Mouse (Mus musculus): Measurements from ENCODE around the gene Asb12. TPM values are rescaled to one million over a fixed set of nuclear protein-coding genes. Genes with fewer than 3 reads are reported as not detected.
"Not testable (repeated sequence)": the region's sequence is repeated elsewhere in the genome, so short reads cannot be mapped to it uniquely, and the experiment has no call there.

Asb12 gene
- polyA plus RNA-seq (2014; fragmentation: Nextera tagmentation; extraction: Ambion mirVana), result 0.17 TPM in 1 of 2 replicates, not detected in the other

DNA sequence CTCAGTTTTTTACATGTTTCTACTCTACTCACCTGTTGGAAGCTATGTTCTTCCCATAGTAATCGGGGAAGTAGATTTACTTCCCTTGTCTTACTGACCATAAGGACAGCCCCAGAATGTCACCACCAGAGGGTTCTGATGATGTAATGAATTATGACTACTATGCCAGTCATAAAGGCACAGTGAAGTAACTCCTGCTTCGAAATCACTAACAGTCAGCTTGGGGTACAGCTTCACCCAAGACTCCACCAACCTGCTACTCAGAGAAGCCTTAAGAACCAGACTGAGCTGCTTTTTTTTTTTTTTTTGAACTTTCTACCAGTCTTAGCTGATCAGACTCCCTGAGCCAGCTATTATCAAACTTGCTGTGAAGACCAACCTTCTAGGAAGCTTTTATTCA lies at the start of gene Asb12, which contains the start of gene Pfn5:
Gene Asb12, minus strand, starts transcription at position 101 of the 400 bp plus-strand sequence.
Gene Pfn5, plus strand, starts transcription at position 218 of the 400 bp plus-strand sequence.
- no peak within 1 kb of the TSS for H3K4me2 ChIP-seq (ENCODE audit: low read length)
- DNase-seq (no peak), ATAC-seq (ENCODE audit: low FRiP score, low TSS enrichment) (no peak)
- H3K9ac ChIP-seq (replicated peaks; ENCODE audit: low read length), result no peak within 1 kb of the TSS
- H3K27ac ChIP-seq (replicated peaks; ENCODE audit: low read depth, low read length), result no peak within 1 kb of the TSS
- 80% methylated on average over 2 of the region's 2 CpGs for WGBS
- H3K4me3 ChIP-seq (replicated peaks; ENCODE audit: low read depth, low read length), result no peak within 1 kb of the TSS
- H3K27me3 ChIP-seq (ENCODE audit: control insufficient read depth, insufficient read depth, low read length), result no peaks in the 10 kb centered on the region
- no peaks in the 10 kb centered on the region for H3K9me3 ChIP-seq (ENCODE audit: control insufficient read depth, low read length)
- H3K36me3 ChIP-seq (ENCODE audit: control insufficient read depth, insufficient read depth, low read length), result no peaks in the 10 kb centered on the region
- no peaks in the 10 kb centered on the region for H3K4me1 ChIP-seq (ENCODE audit: control insufficient read depth, insufficient read depth, low read length)

DNA sequence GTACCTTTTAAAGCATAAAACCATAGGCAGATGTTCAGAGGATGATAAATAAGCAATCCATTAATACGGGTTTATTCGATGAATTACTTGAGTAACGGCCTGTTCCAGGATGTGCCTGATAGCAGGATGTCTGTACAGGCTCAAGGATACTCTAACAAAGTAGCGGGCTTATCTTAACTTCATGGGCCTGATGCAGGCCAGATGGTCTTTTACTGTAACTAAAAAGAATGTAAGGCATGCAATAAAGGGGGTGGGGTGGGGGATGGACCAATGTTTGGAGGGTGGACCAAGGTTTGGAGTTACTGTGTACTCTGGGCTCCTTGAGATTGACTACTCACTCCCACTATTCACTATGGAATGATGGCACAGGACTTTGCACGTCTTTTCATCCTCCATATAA lies 42.8 kb upstream of the Asb12 start:
- H3K36me3 ChIP-seq (ENCODE audit: control insufficient read depth, insufficient read depth, low read length), result no peaks in the 10 kb centered on the region
- no peak overlapping the region for H3K4me2 ChIP-seq (ENCODE audit: low read length)
- ATAC-seq (ENCODE audit: low FRiP score, low TSS enrichment) (no peak), DNase-seq (no peak)
- H3K4me1 ChIP-seq (ENCODE audit: control insufficient read depth, insufficient read depth, low read length), result no peaks in the 10 kb centered on the region
- no peaks in the 10 kb centered on the region for H3K27me3 ChIP-seq (ENCODE audit: control insufficient read depth, insufficient read depth, low read length)
- WGBS, result 88% methylated on average over 5 of the region's 5 CpGs
- H3K9ac ChIP-seq (replicated peaks; ENCODE audit: low read length), result no peak overlapping the region
- no peaks in the 10 kb centered on the region for H3K9me3 ChIP-seq (ENCODE audit: control insufficient read depth, low read length)
- no peak overlapping the region for H3K4me3 ChIP-seq (replicated peaks; ENCODE audit: low read depth, low read length)
- no peak overlapping the region for H3K27ac ChIP-seq (replicated peaks; ENCODE audit: low read depth, low read length)

DNA sequence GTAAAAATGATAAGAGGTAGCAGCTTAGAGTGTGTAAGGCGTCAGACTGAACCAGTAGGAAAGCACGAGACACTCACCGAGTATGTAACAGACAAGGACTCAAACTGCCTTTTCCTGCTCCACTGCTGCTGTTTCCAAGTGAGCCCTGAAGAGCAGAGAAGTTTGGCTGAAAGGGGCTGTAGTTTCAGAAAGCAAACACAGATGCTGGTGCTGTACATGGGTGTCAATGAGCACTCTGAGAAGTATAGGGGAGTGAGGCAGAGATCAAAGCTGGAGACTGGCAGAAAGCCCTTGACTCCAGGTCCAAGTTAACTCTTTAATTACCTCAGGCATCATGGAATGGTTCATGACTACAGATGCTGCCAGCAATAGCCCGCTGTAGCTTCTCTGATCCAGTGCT lies 3.5 kb downstream of the Asb12 start:
- Histone ChIP-seq H3K4me3 (replicated peaks; ENCODE audit: low read depth, low read length) (no peak overlapping the region), H3K27me3 (ENCODE audit: control insufficient read depth, insufficient read depth, low read length) (no peaks in the 10 kb centered on the region), H3K9ac (replicated peaks; ENCODE audit: low read length) (no peak overlapping the region), H3K9me3 (ENCODE audit: control insufficient read depth, low read length) (no peaks in the 10 kb centered on the region), H3K4me2 (ENCODE audit: low read length) (no peak overlapping the region), H3K4me1 (ENCODE audit: control insufficient read depth, insufficient read depth, low read length) (no peaks in the 10 kb centered on the region), H3K27ac (replicated peaks; ENCODE audit: low read depth, low read length) (no peak overlapping the region), H3K36me3 (ENCODE audit: control insufficient read depth, insufficient read depth, low read length) (no peaks in the 10 kb centered on the region)
- whole genome bisulfite sequencing, result 77% methylated on average over 4 of the region's 4 CpGs
- ATAC-seq (ENCODE audit: low FRiP score, low TSS enrichment) (no peak), DNase-seq (peak; percentile 0)

DNA sequence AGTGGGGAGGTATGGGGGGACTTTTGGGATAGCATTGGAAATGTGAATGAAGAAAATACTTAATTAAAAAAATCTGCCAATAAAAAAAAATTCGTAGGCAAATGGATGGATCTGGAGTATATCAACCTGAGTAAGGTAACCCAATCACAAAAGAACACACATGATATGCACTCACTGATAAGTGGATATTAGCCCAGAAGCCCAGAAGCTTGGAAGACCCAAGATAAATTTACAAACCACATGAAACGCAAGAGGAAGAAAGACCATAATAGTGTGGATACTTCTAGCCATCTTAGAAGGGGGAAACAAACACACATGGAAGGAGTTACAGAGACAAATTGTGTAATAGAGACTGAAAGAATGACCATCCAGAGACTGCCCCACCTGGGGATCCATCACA lies 22.3 kb downstream of the Asb12 start:
- not testable (repeated sequence) for ATAC-seq (ENCODE audit: low FRiP score, low TSS enrichment)

DNA sequence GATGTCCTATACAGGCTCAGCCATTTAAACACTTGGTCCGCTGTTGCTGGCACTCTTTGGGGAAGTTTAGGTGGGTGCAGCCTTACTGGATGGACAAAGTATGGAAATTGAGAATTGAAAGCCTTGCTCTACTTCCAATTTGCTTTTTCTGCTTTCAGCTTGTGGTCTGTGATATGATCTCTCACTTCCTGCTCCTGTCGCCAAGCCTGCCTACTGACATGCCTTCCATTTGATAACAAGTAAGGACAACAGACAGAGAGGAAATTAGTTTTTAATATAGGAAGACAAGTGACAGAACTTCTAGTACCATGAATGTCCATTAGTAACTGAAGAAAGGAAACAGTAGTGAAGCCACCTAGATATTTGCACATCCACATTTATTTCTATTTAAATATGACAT lies 32.6 kb downstream of the Asb12 start:
- ATAC-seq (ENCODE audit: low FRiP score, low TSS enrichment), result no peak
- H3K9ac ChIP-seq (replicated peaks; ENCODE audit: low read length), result no peak overlapping the region
- WGBS, result 92% methylated on average over 2 of the region's 2 CpGs
- H3K4me1 ChIP-seq (ENCODE audit: control insufficient read depth, insufficient read depth, low read length), result no peaks in the 10 kb centered on the region
- no peaks in the 10 kb centered on the region for H3K36me3 ChIP-seq (ENCODE audit: control insufficient read depth, insufficient read depth, low read length)
- no peak overlapping the region for H3K4me3 ChIP-seq (replicated peaks; ENCODE audit: low read depth, low read length)
- no peak overlapping the region for H3K27ac ChIP-seq (replicated peaks; ENCODE audit: low read depth, low read length)
- no peak overlapping the region for H3K4me2 ChIP-seq (ENCODE audit: low read length)
- no peaks in the 10 kb centered on the region for H3K9me3 ChIP-seq (ENCODE audit: control insufficient read depth, low read length)
- no peak for DNase-seq
- H3K27me3 ChIP-seq (ENCODE audit: control insufficient read depth, insufficient read depth, low read length), result no peaks in the 10 kb centered on the region

More for the DNA sequence above, 22.3 kb downstream of the Asb12 start:
- not testable (repeated sequence) for H3K27ac ChIP-seq (replicated peaks; ENCODE audit: low read depth, low read length); H3K36me3 ChIP-seq (ENCODE audit: control insufficient read depth, insufficient read depth, low read length); H3K27me3 ChIP-seq (ENCODE audit: control insufficient read depth, insufficient read depth, low read length); H3K9ac ChIP-seq (replicated peaks; ENCODE audit: low read length); H3K4me2 ChIP-seq (ENCODE audit: low read length); DNase-seq; H3K4me3 ChIP-seq (replicated peaks; ENCODE audit: low read depth, low read length); H3K4me1 ChIP-seq (ENCODE audit: control insufficient read depth, insufficient read depth, low read length); H3K9me3 ChIP-seq (ENCODE audit: control insufficient read depth, low read length)
- 93% methylated on average over 2 of the region's 2 CpGs for WGBS

DNA sequence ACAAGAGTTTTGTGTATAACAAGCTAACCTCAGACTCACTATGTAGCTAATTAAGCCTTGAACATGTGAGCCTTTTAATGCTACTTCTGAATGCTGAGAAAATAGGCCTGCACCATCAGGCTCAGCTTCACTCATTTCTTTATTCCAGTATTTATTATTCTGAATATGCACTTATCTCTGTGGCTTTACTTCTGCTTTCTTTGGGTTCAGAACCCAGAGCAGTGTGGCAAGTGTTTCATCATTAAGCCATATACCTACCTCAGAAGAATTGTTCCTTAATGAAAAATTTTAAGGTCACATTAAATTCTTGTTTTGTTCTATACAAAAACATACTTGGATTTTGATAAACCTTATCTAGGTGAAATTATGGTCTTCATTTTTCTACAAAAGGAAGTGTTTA lies 33.9 kb downstream of the Asb12 start:
- H3K4me3 ChIP-seq (replicated peaks; ENCODE audit: low read depth, low read length), result no peak overlapping the region
- H3K9ac ChIP-seq (replicated peaks; ENCODE audit: low read length), result no peak overlapping the region
- H3K9me3 ChIP-seq (ENCODE audit: control insufficient read depth, low read length), result no peaks in the 10 kb centered on the region
- H3K27me3 ChIP-seq (ENCODE audit: control insufficient read depth, insufficient read depth, low read length), result no peaks in the 10 kb centered on the region
- no peak for DNase-seq
- H3K27ac ChIP-seq (replicated peaks; ENCODE audit: low read depth, low read length), result no peak overlapping the region
- H3K36me3 ChIP-seq (ENCODE audit: control insufficient read depth, insufficient read depth, low read length), result no peaks in the 10 kb centered on the region
- no peak overlapping the region for H3K4me2 ChIP-seq (ENCODE audit: low read length)
- H3K4me1 ChIP-seq (ENCODE audit: control insufficient read depth, insufficient read depth, low read length), result no peaks in the 10 kb centered on the region
- no peak for ATAC-seq (ENCODE audit: low FRiP score, low TSS enrichment)

DNA sequence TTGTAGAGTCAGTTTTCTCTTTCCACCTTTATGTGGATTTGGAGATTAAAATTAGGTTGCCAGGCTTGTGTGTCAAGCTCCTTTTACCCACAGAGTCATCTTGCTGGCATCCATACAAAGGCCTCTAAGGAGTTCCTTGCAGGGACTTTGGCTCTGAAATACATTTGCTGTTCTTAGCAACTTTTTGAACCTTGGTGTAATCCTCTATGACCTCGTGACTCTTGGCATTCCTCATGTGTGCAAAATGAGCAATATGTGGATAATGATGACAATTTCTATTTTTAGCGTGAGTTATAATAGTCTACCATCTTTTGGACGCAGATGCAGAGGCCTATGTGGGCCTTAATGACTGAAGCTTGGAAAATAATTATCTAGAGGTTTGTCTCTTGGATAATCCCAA lies 100.6 kb downstream of the Asb12 start:
- no peak for DNase-seq
- no peaks in the 10 kb centered on the region for H3K27me3 ChIP-seq (ENCODE audit: control insufficient read depth, insufficient read depth, low read length)
- WGBS, result 76% methylated on average over 3 of the region's 3 CpGs
- no peak overlapping the region for H3K27ac ChIP-seq (replicated peaks; ENCODE audit: low read depth, low read length)
- H3K9ac ChIP-seq (replicated peaks; ENCODE audit: low read length), result no peak overlapping the region
- H3K4me3 ChIP-seq (replicated peaks; ENCODE audit: low read depth, low read length), result no peak overlapping the region
- no peaks in the 10 kb centered on the region for H3K9me3 ChIP-seq (ENCODE audit: control insufficient read depth, low read length)
- ATAC-seq (ENCODE audit: low FRiP score, low TSS enrichment), result no peak
- H3K4me2 ChIP-seq (ENCODE audit: low read length), result no peak overlapping the region
- H3K4me1 ChIP-seq (ENCODE audit: control insufficient read depth, insufficient read depth, low read length), result no peaks in the 10 kb centered on the region
- no peaks in the 10 kb centered on the region for H3K36me3 ChIP-seq (ENCODE audit: control insufficient read depth, insufficient read depth, low read length)

DNA sequence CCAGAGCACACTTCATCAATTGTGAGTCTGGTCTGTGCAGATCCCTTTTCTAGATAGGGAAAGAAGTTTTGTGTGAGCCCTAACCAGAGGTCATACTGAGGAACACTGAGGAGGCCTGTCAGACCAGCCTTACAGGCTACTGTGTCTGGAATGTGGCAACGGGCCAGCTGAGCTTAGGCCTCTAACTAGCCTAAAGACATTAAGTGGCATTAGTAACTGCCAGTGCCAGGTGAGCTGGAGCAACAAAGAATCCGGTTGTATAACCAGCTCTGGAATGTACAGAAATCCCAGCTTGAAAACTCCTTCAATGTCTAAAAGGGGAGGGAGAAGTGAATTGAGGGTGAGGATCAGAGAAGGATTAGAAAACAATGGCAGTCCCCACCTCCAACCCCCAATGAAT lies 111.9 kb downstream of the Asb12 start:
- H3K4me2 ChIP-seq (ENCODE audit: low read length), result no peak overlapping the region
- no peak for ATAC-seq (ENCODE audit: low FRiP score, low TSS enrichment)
- no peak for DNase-seq
- no peaks in the 10 kb centered on the region for H3K36me3 ChIP-seq (ENCODE audit: control insufficient read depth, insufficient read depth, low read length)
- no peak overlapping the region for H3K4me3 ChIP-seq (replicated peaks; ENCODE audit: low read depth, low read length)
- 0 out of 2 replicates have a peak, but pooled peaks cover 3% of the 10 kb centered on the region for H3K4me1 ChIP-seq (ENCODE audit: control insufficient read depth, insufficient read depth, low read length)
- H3K27me3 ChIP-seq (ENCODE audit: control insufficient read depth, insufficient read depth, low read length), result no peaks in the 10 kb centered on the region
- H3K9ac ChIP-seq (replicated peaks; ENCODE audit: low read length), result no peak overlapping the region
- WGBS, result 77% methylated on average over 2 of the region's 2 CpGs
- H3K9me3 ChIP-seq (ENCODE audit: control insufficient read depth, low read length), result no peaks in the 10 kb centered on the region
- no peak overlapping the region for H3K27ac ChIP-seq (replicated peaks; ENCODE audit: low read depth, low read length)

DNA sequence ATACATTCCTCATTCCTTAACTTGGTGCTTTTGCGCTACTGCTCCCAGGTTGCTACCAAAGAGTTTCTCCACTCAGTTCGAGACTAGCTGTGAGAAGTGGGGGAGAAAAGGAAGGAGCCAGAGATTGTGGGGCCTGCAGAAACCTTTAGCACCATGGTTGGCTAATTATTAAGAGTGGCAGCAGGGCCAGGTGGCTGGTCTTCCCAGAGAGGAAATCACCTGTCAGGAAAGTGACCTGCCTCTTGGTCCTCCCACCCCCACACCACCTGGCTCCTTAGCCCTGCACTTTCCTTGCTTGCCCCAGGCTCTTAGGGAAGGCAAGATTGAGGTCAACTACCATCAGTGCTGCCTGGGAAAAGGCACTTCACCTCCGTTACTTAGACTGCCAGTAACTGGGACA lies 112.6 kb downstream of the Asb12 start:
- Histone ChIP-seq H3K4me2 (ENCODE audit: low read length) (peak overlapping the region; percentile 56), H3K9me3 (ENCODE audit: control insufficient read depth, low read length) (no peaks in the 10 kb centered on the region), H3K27me3 (ENCODE audit: control insufficient read depth, insufficient read depth, low read length) (no peaks in the 10 kb centered on the region), H3K4me3 (replicated peaks; ENCODE audit: low read depth, low read length) (peak overlapping the region; percentile 54), H3K9ac (replicated peaks; ENCODE audit: low read length) (peak overlapping the region; percentile 6; the same call in 1 of the 2 replicates), H3K36me3 (ENCODE audit: control insufficient read depth, insufficient read depth, low read length) (no peaks in the 10 kb centered on the region), H3K4me1 (ENCODE audit: control insufficient read depth, insufficient read depth, low read length) (0 out of 2 replicates have a peak, but pooled peaks cover 3% of the 10 kb centered on the region), H3K27ac (replicated peaks; ENCODE audit: low read depth, low read length) (no peak overlapping the region)
- ATAC-seq (ENCODE audit: low FRiP score, low TSS enrichment), result no peak
- 39% methylated on average over 3 of the region's 3 CpGs for WGBS
- DNase-seq, result no peak

Measured in midbrain, embryonic 14.5 days (tissue).